Mouse (Mus musculus) brain, adult 2 months (tissue): ENCODE measurements around the gene Hspa1l.

ENCODE experiments used
- DNase-seq: peaks from one replicate; pipeline ENCODE4 v3.0.0; 2011; ENCODE audit warnings: low read depth, low spot score

Hspa1l gene

GRCm38 (mm10) chr17:35023221-35023620 is 50.7 kb downstream of the Hspa1l start:
- no peak for DNase-seq

GRCm38 (mm10) chr17:35023756-35024155 is 51.3 kb downstream of the Hspa1l start:
- DNase-seq = no peak

GRCm38 (mm10) chr17:35024261-35024660 is 51.8 kb downstream of the Hspa1l start:
- DNase-seq = no peak

GRCm38 (mm10) chr17:35024691-35025488 is 52.4 kb downstream of the Hspa1l start:
- no peak for DNase-seq

DNA sequence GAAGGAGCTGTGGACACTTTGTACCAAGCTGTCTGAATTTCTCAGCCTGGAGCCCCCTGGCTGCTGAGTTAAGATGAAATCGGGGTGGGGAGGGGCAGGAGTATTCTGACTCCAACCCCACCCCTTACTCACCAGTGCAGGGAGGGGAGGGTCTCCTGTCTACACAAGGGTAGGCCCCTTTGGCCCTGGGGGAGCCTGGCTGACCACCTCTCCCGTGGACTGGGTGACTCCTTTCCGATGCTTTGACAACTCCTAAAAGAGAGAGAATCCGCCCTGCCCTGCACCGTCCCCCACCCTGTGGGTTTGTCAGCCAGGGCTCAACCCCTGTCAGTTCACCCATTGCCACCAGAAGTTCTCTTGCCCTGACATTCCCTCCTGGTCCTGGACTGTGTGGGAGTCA is 53.7 kb downstream of the Hspa1l start:
- no peak for DNase-seq

DNA sequence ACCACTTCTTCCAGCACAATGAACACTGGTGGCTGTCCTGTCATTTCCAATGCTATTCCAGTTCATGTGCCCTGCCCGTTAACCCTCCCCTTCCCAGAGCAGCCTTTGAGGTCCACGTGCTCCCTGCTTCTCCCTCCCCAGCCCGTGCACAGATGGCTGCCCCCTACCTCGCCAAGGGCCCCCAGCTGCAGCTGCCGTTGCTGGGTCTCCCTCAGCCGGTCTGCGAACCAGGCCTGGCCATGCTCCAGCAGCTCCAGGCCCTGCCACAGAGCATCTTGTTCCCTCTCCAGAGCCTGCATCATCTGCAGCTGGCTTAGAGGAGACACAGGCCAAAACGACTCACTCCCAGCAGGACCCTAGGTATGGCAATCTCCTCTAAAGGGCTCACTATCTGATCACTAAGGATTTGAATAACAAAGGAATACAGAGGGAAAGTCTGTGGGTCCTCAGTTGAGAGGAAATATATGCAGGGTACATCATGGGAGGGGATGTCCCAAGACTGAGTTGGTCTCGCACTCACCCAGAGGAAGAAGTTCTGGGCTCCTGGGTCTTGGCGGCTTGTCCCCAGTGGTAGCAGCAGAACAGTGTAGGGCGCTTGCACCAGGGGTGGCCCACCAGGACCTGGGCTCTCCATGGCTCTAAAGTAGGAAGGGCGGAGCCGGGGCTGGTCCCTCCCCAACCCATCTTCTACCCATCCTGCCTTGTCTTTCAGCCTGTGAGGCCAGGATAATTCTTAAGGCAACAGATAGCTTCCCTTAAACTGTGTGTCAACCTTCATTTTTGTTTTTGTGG is 55.0 kb downstream of the Hspa1l start, which contains the start of gene Sapcd1:
Gene Sapcd1, minus strand, starts transcription at position 740 of the 792 bp plus-strand sequence.
- peak; percentile 74 for DNase-seq

- no peak for DNase-seq
These were observed 55.8 kb downstream of the Hspa1l start for GRCm38 (mm10) chr17:35028315-35028714.
